Mouse (Mus musculus) T-cell, adult 2 months (primary cell): Measurements from ENCODE around the gene Rtn4ip1.
"Not testable (repeated sequence)": the region's sequence is repeated elsewhere in the genome, so short reads cannot be mapped to it uniquely, and the experiment has no call there.

Experiments used
- DNase-seq: peaks from one replicate; pipeline ENCODE4 v3.0.0; 2022; ENCODE audit warnings: low spot score

Gene Rtn4ip1

DNA sequence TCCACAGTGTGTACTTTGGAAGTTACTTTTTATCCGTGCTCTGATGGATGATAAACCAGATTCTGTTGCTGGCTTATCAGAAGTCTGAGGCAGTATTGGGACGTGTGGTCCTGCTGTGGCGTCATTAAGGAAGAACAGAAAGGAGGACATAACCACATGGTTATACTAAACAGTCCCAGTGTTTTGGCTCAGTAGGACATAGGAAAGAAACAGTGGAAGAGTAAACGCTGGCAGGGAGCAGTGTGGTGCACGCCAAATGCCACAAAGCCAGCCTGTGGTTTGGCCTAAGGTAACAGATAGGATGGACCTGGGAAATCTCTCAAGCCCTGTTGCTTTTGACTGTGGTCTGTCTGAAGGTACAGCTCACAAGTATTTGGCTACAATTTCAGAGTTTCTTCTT is 27.0 kb downstream of the Rtn4ip1 start:
- DNase-seq: no peak

DNA sequence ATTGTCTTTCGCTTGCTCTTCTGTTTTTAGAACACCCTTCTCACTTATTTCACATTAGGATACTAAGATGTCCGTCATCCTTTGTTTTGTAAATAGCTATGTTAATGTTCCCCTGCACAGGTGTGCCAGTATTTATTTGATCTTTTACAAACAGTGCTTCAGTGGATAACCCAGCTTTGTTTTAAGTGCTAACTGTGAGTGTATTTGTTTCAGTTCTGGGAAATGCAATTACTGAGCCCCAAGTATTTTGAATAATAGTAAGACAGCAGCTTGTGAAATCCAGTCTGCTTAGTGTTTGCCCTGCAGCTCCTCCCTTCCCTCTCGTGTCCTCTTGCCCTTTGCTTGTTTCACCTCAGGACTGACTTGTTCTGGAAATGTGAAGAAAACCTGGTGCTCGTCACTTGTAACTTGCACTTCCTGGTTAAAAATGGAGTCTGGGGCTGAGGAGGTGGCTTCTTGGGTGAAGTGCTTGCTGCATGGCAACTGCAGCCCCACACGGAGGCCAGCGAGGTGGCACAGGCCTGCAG is 37.6 kb downstream of the Rtn4ip1 start:
- no peak for DNase-seq

DNA sequence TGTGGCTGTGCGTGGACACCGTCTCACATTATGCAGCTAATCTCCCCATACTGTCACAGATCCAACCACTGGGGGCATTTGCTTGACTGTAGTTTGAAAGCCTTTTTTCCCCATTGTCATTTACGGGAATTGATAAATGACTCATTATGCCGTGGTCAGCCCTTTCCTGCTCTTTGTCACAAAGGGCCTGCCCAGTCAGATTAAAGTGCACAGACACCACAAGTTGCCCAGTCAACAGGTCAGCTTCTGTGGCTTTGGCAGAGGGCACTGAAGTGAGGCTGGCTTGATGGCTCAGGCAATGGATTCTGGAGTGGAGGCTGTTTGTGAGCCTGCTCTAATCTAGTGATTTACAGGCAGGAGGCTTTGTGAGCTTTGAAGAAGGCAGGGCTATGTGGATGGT is 42.1 kb downstream of the Rtn4ip1 start:
- no peak for DNase-seq

DNA sequence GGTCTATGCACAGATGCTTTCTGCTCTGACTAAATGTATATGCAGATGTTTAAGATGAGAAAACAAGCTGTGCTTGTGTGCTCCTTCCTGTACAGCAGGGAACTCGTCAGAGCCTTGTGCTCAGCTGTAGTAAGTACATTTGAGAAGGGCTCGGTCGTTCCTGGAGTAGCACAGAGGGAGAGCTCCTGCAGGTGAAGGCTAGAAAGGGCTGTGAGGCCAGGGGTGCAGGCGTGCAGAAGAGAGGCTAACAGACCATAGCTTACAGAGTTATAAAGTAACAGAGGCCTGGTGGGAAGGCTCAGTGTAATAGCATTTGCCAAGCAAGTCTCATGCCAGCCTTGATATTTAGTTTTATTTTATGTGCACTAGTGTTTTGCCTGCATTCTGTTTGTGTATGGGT is 43.8 kb downstream of the Rtn4ip1 start:
- DNase-seq: no peak

DNA sequence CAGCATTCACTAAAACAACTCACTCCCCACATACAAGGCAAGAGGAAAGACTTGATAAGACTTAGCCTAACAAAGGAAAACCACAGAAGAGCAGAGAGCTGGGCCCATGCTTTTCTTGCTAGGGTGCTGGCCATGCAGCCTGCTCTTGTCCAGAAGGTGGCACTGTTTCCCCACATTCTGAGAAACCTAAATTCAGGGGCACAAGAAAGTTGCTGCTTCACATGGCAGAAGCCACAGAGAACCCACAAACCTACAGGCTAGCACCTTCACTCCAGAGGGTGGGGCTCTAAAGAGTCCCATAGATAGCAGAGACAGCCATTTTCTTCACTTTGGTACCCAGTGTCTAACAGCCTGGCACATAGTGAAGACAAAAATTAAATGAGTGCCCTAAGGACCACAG is 52.3 kb downstream of the Rtn4ip1 start:
- DNase-seq: peak; percentile 75

DNA sequence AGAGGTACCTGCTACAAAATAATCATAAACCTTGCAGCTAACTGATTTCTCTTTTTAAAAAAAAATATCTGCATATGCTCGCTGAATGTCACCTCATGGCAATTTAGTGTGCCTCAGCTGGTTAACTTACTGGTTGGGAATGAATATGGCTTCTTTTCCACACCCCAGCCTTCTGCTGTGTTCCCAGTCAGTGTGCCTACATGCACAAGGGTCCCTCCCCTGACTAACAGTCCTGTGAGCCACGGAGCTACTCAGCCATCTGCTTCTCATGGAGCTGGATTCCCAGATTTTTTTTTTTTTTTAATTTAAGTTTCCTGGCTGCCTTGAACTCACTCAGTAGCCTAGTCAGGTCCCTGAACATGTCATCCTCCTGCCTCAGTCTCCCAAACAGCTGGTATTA is 63.3 kb downstream of the Rtn4ip1 start:
- no peak for DNase-seq

DNA sequence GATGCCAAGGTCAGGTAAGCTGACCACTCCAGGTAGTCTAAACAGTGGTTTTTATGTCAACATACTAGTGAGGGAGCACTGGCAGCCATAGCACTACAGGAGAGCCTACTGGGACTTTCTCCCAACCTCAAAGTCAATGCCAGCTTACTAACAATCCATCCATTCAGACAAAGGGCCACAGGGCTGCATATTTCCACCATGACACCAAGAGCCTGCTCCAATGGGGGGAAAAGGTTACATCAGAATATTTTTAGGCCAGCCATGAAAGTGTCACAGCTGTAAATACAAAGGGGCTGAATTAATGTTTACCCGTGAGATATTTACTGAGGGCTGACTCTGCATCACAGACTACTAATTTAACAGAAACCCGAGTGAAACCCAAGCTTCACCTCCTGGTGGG is 71.6 kb downstream of the Rtn4ip1 start:
- DNase-seq: no peak

DNA sequence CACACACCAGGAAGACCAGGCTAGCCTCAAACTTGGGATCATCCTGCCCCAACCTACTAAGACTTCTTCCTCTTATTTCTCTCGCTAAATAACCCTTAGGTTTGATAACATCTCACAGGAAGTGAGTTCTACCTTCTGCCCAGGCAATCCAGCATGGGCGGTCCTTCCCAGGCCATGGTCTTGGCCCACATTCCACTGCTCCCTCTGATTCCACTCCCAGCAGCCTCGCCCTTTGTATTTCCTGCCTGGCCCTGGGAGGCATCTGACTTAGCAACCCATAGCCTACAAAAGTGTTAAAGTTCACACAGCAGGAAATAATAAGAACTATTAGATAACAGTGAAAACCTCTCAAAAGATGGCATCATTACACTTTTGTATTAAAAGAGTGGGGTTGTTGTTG is 75.7 kb downstream of the Rtn4ip1 start:
- DNase-seq: no peak

DNA sequence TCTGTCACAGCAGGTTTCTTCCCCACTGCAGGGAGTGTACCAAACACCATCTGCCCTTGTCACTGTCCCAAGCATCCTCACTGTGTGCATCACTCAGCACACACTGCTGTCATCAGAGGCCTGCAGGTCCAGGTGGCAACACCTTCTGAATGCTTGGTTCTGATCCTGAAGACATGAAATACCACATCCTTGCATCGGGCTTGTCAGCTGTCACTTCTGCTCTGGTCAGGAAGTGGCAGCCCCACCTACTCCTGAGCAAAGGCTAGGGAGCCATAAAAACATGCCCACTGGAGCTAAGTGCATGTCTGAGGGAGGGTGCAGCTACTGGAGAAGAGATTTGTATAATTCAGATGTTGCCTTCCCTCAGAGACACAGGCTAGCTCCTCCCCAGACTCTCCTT is 78.5 kb downstream of the Rtn4ip1 start:
- DNase-seq: peak; percentile 39

DNA sequence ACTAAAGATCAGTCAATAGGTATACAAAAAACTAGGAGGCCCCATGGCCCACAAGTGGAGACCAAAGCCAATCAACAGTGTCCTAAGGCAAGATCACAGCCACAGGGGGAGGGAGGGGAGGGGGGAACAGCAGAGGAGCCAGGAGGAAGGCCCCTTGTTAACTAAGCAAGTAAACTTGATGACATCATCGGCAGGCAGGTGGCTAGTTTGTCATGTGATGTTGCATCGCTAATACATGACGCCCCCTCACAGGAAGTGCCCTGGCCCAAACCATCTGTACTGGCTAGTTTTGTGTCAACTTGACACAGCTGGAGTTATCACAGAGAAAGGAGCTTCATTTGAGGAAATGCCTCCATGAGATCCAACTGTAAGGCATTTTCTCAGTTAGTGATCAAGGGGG is 79.1 kb downstream of the Rtn4ip1 start:
- not testable (repeated sequence) for DNase-seq

DNA sequence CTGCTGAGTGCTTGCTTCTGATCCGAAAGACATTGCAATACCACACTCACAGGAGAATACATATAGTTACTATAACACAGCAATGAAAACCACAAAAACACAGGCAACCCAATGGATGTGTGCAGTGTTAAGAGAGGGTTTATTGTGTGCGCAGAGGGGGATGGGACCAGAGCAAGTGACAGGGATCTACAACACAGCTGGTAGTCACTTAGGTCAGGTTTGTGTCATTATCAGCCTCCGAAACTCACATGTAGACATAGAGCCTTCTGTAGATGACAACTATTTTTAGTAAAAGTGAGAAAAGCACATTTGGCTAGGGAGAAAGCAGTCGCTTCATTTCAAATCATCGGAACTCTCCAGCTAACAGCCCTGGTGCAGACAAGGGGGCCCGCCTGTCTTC is 80.9 kb downstream of the Rtn4ip1 start:
- DNase-seq: no peak

DNA sequence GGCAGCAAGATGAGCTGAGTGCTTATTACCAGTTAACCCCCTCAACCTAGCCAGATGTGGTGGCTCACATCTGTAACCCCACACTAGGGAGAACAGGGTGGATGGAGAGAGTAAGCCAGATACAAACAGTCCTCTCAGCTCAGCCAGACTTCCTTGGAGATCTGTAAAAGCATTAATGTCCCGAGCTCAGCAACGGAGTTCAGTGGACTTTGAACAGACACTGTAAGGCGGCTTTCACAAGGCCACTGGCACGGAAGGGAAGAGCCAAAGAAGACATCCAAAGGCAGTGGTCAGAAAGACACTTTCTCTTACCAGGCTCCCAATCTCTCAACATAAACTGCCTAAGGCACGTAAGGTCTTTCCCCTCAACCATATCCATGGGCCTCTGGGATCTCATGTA is 81.6 kb downstream of the Rtn4ip1 start:
- DNase-seq: no peak

DNA sequence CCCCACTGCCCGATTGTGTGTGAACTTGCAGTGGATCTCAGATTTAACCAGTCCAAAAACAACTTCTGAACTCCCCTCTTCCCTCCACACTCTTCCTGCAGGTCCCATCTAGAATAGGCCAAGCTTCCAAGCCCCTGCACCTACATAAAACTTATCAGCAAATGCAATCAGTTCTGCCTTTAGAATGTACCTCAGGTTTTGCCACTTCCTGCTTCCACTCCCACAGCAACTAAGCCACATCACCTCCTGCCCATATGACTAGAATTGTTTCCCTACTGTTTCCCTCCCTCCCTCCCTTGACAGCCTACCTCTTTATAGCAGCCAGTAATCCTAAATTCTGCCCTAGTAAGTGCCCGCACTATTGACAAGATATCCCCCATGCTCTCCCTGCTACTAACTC is 82.3 kb downstream of the Rtn4ip1 start:
- no peak for DNase-seq

DNA sequence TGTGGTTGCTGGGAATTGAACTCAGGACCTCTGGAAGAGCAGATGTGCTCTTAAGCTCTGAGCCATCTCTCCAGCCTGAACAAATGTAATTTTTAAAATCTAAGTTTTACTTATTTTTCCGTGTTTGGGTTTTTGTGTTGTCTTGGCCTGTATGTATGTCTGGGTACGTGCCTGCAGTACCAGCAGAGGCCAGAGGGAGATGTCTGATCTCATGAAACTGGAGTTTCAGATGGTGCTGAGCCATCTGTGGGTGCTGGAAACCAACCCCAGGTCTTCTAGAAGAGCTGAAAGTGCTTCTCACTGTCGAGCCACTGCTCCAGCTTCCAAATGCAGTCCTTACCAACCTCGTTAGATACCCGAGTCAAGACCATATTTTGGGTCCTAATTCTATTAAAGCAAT is 89.7 kb downstream of the Rtn4ip1 start:
- DNase-seq: no peak

DNA sequence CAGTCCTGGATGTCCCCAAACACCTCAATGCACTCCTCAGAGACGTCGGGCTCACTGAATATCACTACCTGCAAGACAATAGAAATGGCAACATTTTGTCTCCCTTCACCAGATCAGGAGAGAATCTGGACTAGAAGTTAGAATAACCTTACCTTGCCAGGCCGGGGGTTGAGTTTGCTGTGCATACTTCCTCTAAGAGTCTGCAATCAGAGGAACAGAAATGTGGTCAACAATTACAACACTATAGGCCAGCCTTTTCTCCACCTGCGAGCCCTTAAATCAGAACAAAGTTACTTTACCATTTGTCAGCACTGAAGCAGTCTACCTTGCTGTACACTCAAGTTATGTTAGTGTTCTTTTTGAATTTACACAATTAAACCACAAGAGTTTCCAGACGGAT is 90.9 kb downstream of the Rtn4ip1 start:
- DNase-seq: no peak

DNA sequence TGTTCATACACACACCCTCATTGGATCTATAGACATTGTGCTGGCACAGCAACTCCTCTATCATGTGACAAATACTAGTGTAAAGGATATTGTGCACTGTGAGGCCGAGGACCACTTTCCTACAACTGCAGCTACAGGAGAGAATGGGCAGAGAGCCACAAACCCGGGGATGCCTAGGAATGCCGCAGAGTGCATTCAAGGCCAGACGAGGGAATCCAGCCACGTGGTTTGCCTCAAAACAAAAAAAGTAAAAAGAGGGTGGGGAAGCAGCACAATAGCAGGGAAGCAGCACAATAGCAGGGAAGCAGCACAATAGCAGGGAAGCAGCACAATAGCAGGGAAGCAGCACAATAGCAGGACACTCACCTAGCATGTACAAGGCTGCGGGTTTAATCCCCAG is 91.6 kb downstream of the Rtn4ip1 start:
- DNase-seq: no peak

DNA sequence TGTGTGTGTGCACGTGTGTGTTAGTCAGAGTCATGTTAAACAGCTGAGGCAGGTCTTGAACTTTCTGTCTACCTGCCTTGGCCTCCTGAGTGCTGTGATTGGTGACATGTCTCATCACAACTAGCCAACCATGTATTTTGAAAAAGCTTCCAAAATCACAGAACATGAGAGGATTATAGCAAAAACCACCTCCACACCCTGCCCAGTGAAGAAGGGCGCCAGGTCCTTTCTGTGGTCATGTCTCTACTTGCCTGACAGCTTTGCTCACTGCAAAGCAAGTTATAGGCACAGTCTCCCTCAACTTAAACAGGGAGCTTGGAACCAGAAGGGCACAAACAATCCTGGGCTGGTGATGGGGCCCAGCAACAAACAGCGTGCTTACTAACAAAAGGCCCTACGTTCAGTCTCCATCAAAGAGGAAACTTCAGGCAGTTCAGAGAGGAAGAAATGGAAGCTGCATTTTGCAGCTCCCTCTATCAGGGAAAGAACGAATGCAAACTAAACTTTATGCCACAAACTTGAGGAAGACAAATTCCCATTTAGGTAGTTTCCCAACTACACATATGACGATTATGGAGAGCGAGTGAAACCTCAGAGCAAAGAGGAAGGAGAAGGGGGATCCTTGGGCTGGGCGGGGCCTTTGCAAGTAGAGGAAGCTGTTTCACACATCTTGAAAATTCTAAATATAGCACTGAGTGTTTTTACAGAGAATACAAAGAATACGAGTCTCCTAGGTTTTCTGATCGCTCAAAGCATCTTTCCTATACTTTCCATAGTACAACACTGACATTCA is 94.4 kb downstream of the Rtn4ip1 start:
- peak; percentile 72 for DNase-seq

DNA sequence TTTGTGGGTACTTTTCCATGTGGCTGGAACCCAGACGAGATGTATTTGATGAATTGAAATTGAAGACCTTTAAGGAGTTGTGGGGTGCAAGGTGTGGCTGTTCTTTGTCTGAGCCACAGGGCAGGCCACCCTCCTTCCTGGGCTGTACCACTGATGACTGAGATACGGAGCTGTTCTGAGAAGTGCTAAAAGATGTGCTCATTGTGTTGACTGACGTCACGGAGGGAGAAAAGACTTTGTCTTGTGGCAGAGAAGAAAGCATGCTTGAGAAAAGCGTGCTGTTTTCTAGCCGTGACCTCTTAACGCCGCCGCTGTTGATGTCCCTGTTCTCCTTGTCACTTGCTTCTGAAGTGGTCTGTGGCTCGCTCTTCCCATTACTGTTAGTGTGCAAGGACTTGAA is 95.7 kb downstream of the Rtn4ip1 start:
- DNase-seq: peak; percentile 91

DNA sequence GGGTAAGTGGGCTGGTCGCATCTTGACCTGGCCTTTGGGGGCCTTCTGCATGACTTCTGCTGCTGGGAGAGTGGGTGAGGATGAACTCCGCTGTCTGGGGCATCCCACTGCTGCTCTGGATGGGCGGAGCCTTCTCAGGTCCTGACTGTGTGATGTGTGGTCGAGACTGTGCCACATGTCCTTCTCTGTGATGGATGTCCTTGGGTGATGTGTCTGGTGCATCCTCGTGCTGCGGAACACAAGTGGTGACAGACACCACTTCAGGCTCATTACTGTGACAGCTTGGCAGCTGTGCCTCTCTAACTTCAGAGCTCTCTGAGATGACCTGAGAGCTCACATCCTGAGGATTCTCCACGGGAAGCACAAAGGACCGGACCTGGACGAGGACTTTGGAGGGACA is 96.4 kb downstream of the Rtn4ip1 start:
- DNase-seq: no peak

DNA sequence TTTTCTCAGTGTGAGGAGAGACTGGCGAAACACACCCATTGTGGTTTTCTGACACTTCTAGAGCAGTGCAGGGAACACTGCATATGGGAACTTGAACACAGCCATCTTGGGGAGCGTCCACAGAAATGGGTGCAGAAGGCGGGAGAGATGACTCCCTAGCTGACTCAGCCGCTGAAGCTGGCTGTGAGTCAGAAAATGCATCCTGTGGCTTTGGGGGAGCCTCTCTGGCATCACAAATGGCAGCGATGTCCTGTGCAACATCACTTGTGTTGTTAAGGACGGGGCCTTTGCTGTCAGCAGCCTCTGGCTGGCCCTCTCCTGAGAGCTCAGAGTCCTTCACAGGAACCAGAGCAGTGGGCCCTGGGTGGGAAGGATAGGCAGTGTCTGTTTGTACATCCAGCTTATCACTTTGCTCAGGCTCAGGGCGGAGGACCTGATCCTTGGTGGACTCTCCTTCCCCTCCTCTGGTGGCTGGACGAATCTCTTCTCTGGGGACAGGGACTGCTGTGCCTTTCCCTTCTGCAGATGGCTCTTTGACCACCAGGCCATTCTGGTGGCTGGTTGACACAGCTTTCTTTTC is 97.0 kb downstream of the Rtn4ip1 start:
- DNase-seq: no peak

DNA sequence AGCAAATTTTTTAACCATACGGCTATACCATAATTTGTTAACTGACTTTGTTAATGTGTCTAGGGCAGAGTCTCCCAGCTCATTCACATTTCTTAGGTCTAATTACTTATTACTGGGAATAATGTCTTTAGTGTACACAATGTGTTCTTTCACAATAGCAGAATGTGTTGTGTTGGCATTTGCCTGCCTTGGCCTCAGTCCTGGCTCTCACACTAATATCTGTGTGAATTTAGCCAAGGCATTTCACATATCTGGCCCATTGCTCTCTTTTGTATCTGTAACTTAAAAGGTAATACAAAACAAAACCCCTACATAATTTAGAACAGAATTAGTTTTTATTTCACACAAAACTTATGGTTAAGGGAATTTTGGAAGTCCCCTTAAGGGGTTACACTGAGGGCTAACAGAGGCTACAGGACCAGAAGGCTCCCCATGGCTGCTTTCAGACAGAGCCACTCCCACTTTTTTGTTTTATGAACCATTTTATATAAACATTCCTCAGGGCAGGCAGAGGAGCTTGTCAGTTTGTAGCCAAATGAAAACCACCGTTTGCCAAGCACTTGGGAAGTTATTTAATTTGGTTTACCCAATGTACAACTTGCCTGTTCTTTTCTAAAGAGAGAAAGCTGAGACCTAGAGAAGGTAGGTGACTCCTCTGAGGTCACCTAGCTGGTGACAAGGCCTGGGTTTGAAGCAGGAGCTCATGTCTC is 98.7 kb downstream of the Rtn4ip1 start:
- no peak for DNase-seq

DNA sequence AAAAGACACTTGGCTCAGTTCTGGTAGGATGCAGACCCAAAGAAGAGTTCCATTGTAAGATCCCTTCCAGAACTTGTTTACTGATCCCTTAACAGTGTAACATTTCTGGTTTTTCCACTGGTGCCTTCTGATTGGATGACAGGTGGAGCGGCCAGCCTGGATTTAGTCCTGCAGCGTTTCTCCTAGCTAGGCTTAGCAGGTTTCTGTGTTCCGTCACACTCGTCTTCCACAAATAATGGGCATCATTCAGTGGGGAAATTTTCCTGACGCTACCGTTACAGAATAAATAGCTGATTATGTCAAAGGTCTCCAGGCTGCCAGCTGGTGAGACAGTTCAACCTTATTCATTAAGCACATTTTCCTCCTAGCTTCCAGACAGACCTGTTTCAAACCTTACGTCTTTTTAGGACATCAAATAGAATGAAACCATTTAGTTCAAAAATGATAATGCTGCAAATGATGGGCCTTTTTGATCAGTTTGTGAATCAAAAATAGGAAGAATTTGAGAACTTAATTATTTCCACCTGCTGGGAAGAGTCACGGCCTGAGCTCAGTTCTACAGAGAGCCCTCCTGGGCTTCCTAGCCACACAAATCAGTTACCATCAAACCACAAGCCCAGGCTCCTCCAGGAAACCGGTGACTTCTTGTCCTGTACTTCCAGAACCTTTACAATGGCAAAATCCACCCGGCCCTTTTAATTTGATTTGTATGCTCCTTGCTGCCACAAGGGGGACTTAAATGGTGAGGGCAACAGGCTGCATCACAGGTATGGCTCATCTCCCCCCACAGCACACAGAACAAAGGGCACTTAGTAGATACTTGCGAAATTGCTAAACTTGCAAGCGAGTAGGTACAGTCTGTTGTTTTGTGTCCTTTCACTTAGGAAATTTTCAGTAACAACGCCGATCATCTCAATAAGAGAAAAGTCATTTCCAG is 100.7 kb downstream of the Rtn4ip1 start:
- peak; percentile 68 for DNase-seq
